Mouse (Mus musculus): ENCODE data around the gene Gm20479.

DNA sequence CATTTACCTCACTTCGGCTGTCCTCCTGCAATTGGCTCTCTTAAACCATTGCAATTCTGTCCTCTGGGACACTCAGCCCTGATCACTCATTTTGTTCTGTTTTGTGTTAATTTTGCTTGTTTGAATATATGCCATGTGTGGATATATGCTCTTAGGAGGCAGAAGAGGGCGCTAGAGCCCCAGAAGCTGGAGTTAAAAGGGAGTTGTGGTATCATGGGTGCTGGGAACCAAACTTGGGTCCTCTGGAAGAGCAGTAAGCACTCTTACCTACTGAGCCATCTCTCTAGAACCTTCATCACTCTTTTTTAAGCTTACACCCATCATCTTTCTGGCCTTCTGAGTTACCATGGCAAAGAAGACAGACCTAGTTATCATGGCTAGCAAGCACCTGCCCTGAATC is 1.9 kb upstream of the Gm20479 start:
- TF ChIP-seq RCOR1 (IDR thresholded peaks at IDR 0.05; ENCODE audit: low read depth, low read length) (no peak), POLR2A (IDR thresholded peaks at IDR 0.05; ENCODE audit: control insufficient read depth in 1 of 2, insufficient read depth in 1 of 2, low read depth in 1 of 2, low read length in 2 of 2, poor library complexity in 1 of 2) (no peak), CHD2 (IDR thresholded peaks at IDR 0.05; ENCODE audit: low read length) (no peak), ETS1 (IDR thresholded peaks at IDR 0.05; ENCODE audit: low read depth, low read length) (no peak), CTCF (IDR thresholded peaks at IDR 0.05 in 2 of 3, conservative IDR thresholded peaks at IDR 0.05 in 1 of 3; ENCODE audit: control insufficient read depth in 1 of 3, insufficient read depth in 1 of 3, low read depth in 2 of 3, low read length in 3 of 3, poor library complexity in 1 of 3, severe bottlenecking in 1 of 3) (peak in 2 of 3 experiments; percentile 17 to 22; a peak in 3 of 6 replicates), MAFK (IDR thresholded peaks at IDR 0.05; ENCODE audit: borderline replicate concordance, low read depth, low read length) (no peak), MAZ (IDR thresholded peaks at IDR 0.05; ENCODE audit: low read depth, low read length) (no peak), GATA1 (IDR thresholded peaks at IDR 0.05; ENCODE audit: low read depth, low read length) (no peak)

Measured in MEL (cell line).